Comparison of ENCODE assay signal across 8 mouse cellular contexts in genomic region chr5:110099656-110100580, GRCm38 (mm10). TPM values are rescaled to one million over a fixed set of nuclear protein-coding genes. Genes with fewer than 3 reads are reported as not detected.
A peak's percentile ranks its signal among the peaks of the same experiment; 100 is the strongest.
DNase-seq lines count a peak whose midpoint lies in the region; ATAC-seq and TF ChIP-seq lines count a peak whose summit lies in the region.

Gene Plcxd1, plus strand, starts transcription at chr5:110099969.

- H3K4me3 ChIP-seq in heart, embryonic 12.5 days, result peak within 1 kb of the TSS; percentile 41
- H3K4me3 ChIP-seq in forebrain, embryonic 11.5 days (ENCODE audit: low read depth, low read length), result no peak within 1 kb of the TSS
- H3K4me3 ChIP-seq in kidney, postnatal 0 days (replicated peaks; ENCODE audit: low read depth, low read length), result peak within 1 kb of the TSS; percentile 22; the same call in 1 of the 2 replicates
- H3K4me3 ChIP-seq in midbrain, embryonic 16.5 days (ENCODE audit: low read depth, low read length), result peak within 1 kb of the TSS; percentile 47

- H3K4me1 ChIP-seq in heart, embryonic 12.5 days (replicated peaks), result peaks cover 23% of the 10 kb centered on the region
- peaks cover 11% of the 10 kb centered on the region for H3K4me1 ChIP-seq in forebrain, embryonic 11.5 days (replicated peaks; ENCODE audit: control insufficient read depth, insufficient read depth, low read length)
- peaks cover 9% of the 10 kb centered on the region; the same call in 1 of the 2 replicates for H3K4me1 ChIP-seq in kidney, postnatal 0 days (replicated peaks; ENCODE audit: insufficient read depth, low read length)
- peaks cover 11% of the 10 kb centered on the region for H3K4me1 ChIP-seq in midbrain, embryonic 16.5 days (ENCODE audit: control insufficient read depth, insufficient read depth, low read length)

- H3K36me3 ChIP-seq in heart, embryonic 12.5 days, result peaks cover 26% of the 10 kb centered on the region
- peaks cover 17% of the 10 kb centered on the region for H3K36me3 ChIP-seq in forebrain, embryonic 11.5 days (ENCODE audit: control insufficient read depth, insufficient read depth, low read length)
- peaks cover 17% of the 10 kb centered on the region for H3K36me3 ChIP-seq in kidney, postnatal 0 days (ENCODE audit: insufficient read depth, low read length)
- peaks cover 25% of the 10 kb centered on the region for H3K36me3 ChIP-seq in midbrain, embryonic 16.5 days (ENCODE audit: control insufficient read depth, insufficient read depth, low read length)

- no peak for DNase-seq in heart, postnatal 4 days
- peak; percentile 62 for DNase-seq in ES-CJ7 (ENCODE audit: low read depth, low spot score)
- peak; percentile 60 for DNase-seq in forebrain, embryonic 11.5 days (ENCODE audit: low spot score)
- DNase-seq in kidney, postnatal 0 days (ENCODE audit: low spot score), result no peak
- DNase-seq in layer of hippocampus, postnatal 10 days (ENCODE audit: low spot score in 2 of 2), result no peak
- no peak for DNase-seq in gastrocnemius, postnatal 10 days

- no peaks in the 10 kb centered on the region for H3K9me3 ChIP-seq in heart, embryonic 12.5 days (replicated peaks)
- H3K9me3 ChIP-seq in forebrain, embryonic 11.5 days (ENCODE audit: control insufficient read depth, low read length), result no peaks in the 10 kb centered on the region
- H3K9me3 ChIP-seq in kidney, postnatal 0 days (replicated peaks; ENCODE audit: low read length), result no peaks in the 10 kb centered on the region
- no peaks in the 10 kb centered on the region for H3K9me3 ChIP-seq in midbrain, embryonic 16.5 days (replicated peaks; ENCODE audit: control insufficient read depth, low read length, poor library complexity, severe bottlenecking)

- peak within 1 kb of the TSS; percentile 84 for H3K4me2 ChIP-seq in heart, embryonic 12.5 days
- H3K4me2 ChIP-seq in forebrain, embryonic 11.5 days (ENCODE audit: low read depth, low read length, severe bottlenecking), result peak within 1 kb of the TSS; percentile 15
- peak within 1 kb of the TSS; percentile 56 for H3K4me2 ChIP-seq in kidney, postnatal 0 days (ENCODE audit: low read length)
- H3K4me2 ChIP-seq in midbrain, embryonic 16.5 days (ENCODE audit: low read length), result peak within 1 kb of the TSS; percentile 72

- H3K27me3 ChIP-seq in heart, embryonic 12.5 days (replicated peaks), result 0 out of 2 replicates have a peak, but pooled peaks cover 13% of the 10 kb centered on the region
- H3K27me3 ChIP-seq in forebrain, embryonic 11.5 days (ENCODE audit: control insufficient read depth, insufficient read depth, low read length), result 0 out of 2 replicates have a peak, but pooled peaks cover 2% of the 10 kb centered on the region
- H3K27me3 ChIP-seq in kidney, postnatal 0 days (ENCODE audit: insufficient read depth, low read length), result no peaks in the 10 kb centered on the region
- H3K27me3 ChIP-seq in midbrain, embryonic 16.5 days (ENCODE audit: control insufficient read depth, insufficient read depth, low read depth, low read length), result no peaks in the 10 kb centered on the region

- WGBS in heart, embryonic 12.5 days, result 6% methylated on average over 25 of the region's 25 CpGs
- 5% methylated on average over 25 of the region's 25 CpGs for WGBS in forebrain, embryonic 11.5 days
- WGBS in kidney, postnatal 0 days, result 11% methylated on average over 25 of the region's 25 CpGs
- WGBS in midbrain, embryonic 16.5 days, result 7% methylated on average over 25 of the region's 25 CpGs

- H3K9ac ChIP-seq in heart, embryonic 12.5 days, result peak within 1 kb of the TSS; percentile 11; the same call in 1 of the 2 replicates
- no peak within 1 kb of the TSS for H3K9ac ChIP-seq in forebrain, embryonic 11.5 days (ENCODE audit: low read length)
- no peak within 1 kb of the TSS for H3K9ac ChIP-seq in kidney, postnatal 0 days (ENCODE audit: low read depth, low read length)
- peak within 1 kb of the TSS; percentile 62 for H3K9ac ChIP-seq in midbrain, embryonic 16.5 days (ENCODE audit: low read depth, low read length)

- no peak within 1 kb of the TSS for H3K27ac ChIP-seq in heart, embryonic 12.5 days (ENCODE audit: poor library complexity, severe bottlenecking)
- no peak within 1 kb of the TSS for H3K27ac ChIP-seq in forebrain, embryonic 11.5 days (ENCODE audit: low read depth, low read length)
- no peak within 1 kb of the TSS for H3K27ac ChIP-seq in kidney, postnatal 0 days
- no peak within 1 kb of the TSS for H3K27ac ChIP-seq in midbrain, embryonic 16.5 days (ENCODE audit: low read length)

- 0 out of 2 replicates have a peak, but pooled peaks have one; percentile 17 for ATAC-seq in heart, embryonic 12.5 days (ENCODE audit: insufficient number of reproducible peaks, low FRiP score)
- ATAC-seq in forebrain, embryonic 11.5 days (replicated peaks; ENCODE audit: low FRiP score), result 0 out of 2 replicates have a peak, but pooled peaks have one; percentile 23
- ATAC-seq in kidney, postnatal 0 days (replicated peaks; ENCODE audit: low FRiP score, low read depth), result peak; percentile 7; the same call in 1 of the 2 replicates
- ATAC-seq in midbrain, embryonic 16.5 days, result peak; percentile 22; the same call in 1 of the 2 replicates

- TF ChIP-seq CTCF in kidney, postnatal 0 days (IDR thresholded peaks at IDR 0.05; ENCODE audit: low read depth), result peak; percentile 36; the same call in 1 of the 2 replicates

RNA-seq across cellular contexts. Expression of gene Plcxd1, which starts in this region (rescaled TPM):
- 0.63 and 0.73 TPM in 2 replicates for polyA plus RNA-seq in heart, embryonic 12.5 days (2016; fragmentation: Nextera tagmentation; extraction: Ambion mirVana)
- not detected for total RNA-seq in heart, postnatal 4 days (2021)
- polyA plus RNA-seq in forebrain, embryonic 11.5 days (2014; fragmentation: Nextera tagmentation; extraction: Ambion mirVana), result 0.43 and 1.3 TPM in 2 replicates
- polyA plus RNA-seq in kidney, postnatal 0 days (2015; fragmentation: Nextera tagmentation; extraction: Ambion mirVana), result 1.3 and 1.6 TPM in 2 replicates
- 8.0 and 9.2 TPM in 2 replicates for polyA plus RNA-seq in midbrain, embryonic 16.5 days (2015; fragmentation: Nextera tagmentation; extraction: Ambion mirVana)
- 1 to 10 TPM; 3.3 to 4.6 TPM for total RNA-seq in layer of hippocampus, postnatal 10 days (2021)
- total RNA-seq in gastrocnemius, postnatal 10 days (2021), result under 1 TPM in 1 of 2 experiments, not detected in 1; 0.07 TPM

Comparison
In these comparisons a context has a peak if more than half of its experiments do, and no peak if none do; other contexts are left out.
1. Peak in ATAC-seq, H3K4me3 ChIP-seq, H3K9ac ChIP-seq and H3K4me2 ChIP-seq in heart, embryonic 12.5 days; RNA of the gene not detected or under 1 TPM.
2. H3K4me2 ChIP-seq: peak in every context shown above with its lines; median percentile 84 in heart, embryonic 12.5 days; 72 in midbrain, embryonic 16.5 days; 56 in kidney, postnatal 0 days; 15 in forebrain, embryonic 11.5 days.
3. DNase-seq: peak in ES-CJ7 (single experiment) and forebrain, embryonic 11.5 days (single experiment); none in heart, postnatal 4 days (single experiment), kidney, postnatal 0 days (single experiment), layer of hippocampus, postnatal 10 days (0 of 2) and gastrocnemius, postnatal 10 days (single experiment).
4. Peak in every context shown above with its lines, with median percentiles within 50 percentile points of each other: ATAC-seq.